Mouse (Mus musculus) hindbrain, postnatal 0 days (tissue): ENCODE data around the gene Tbc1d15. TPM values are rescaled to one million over a fixed set of nuclear protein-coding genes. Genes with fewer than 3 reads are reported as not detected.
A peak's percentile ranks its signal among the peaks of the same experiment; 100 is the strongest.
"Not testable (repeated sequence)": the region's sequence is repeated elsewhere in the genome, so short reads cannot be mapped to it uniquely, and the experiment has no call there.

ENCODE experiments used
- ATAC-seq: fragments of 200-750 bp; cut with Nextera tagmentation; 2 replicates; pipeline ENCODE4 v1.8.0; 2017; ENCODE audit warnings: mild to moderate bottlenecking, moderate TSS enrichment, moderate library complexity
- DNase-seq: peaks from one replicate; pipeline ENCODE4 v3.0.0-alpha.2; 2015; ENCODE audit warnings: low spot score
- H3K27ac ChIP-seq: fragments of 300-500 bp; sonication (generic); 2 replicates; pipeline ENCODE4 v1.5.1; 2014; ENCODE audit warnings: mild to moderate bottlenecking
- H3K27me3 ChIP-seq: fragments of 300-500 bp; sonication (generic); 2 replicates; pipeline ENCODE4 v1.6.1; 2014; ENCODE audit warnings: low read length, mixed read lengths; ENCODE audit not compliant: insufficient read depth
- H3K36me3 ChIP-seq: fragments of 300-500 bp; sonication (generic); 2 replicates; pipeline ENCODE4 v1.6.1; 2014; ENCODE audit warnings: low read length, mixed read lengths; ENCODE audit not compliant: insufficient read depth
- H3K4me1 ChIP-seq: fragments of 300-500 bp; sonication (generic); 2 replicates; pipeline ENCODE4 v1.6.1; 2014; ENCODE audit warnings: antibody characterized with exemption, low read length, mixed read lengths; ENCODE audit not compliant: insufficient read depth
- H3K4me2 ChIP-seq: fragments of 300-500 bp; sonication (generic); 2 replicates; pipeline ENCODE4 v1.6.1; 2014; ENCODE audit warnings: low read depth, mild to moderate bottlenecking, low read length, moderate library complexity, mixed read lengths
- H3K4me3 ChIP-seq: fragments of 300-500 bp; sonication (generic); 2 replicates; pipeline ENCODE4 v1.5.1; 2014; ENCODE audit warnings: low read length
- H3K9ac ChIP-seq: fragments of 300-500 bp; sonication (generic); replicated peaks from 2 replicates; pipeline ENCODE4 v1.6.1; 2014; ENCODE audit warnings: mild to moderate bottlenecking, low read length, moderate library complexity, mixed read lengths
- H3K9me3 ChIP-seq: fragments of 300-500 bp; sonication (generic); 2 replicates; pipeline ENCODE4 v1.6.1; 2016; ENCODE audit warnings: low read length, mixed read lengths
- CTCF ChIP-seq: IDR thresholded peaks from 2 replicates; pipeline ENCODE4 v1.5.1; 2016; ENCODE audit warnings: antibody characterized with exemption, control low read depth, low read depth
- WGBS: fragments of 180-500 bp; shearing (Covaris S2); extraction: QIAGEN DNeasy Blood & Tissue Kit; methylation state at CpG from one replicate; pipeline ENCODE4 v1.1.7; 2014; 5-methylcytosine and 5-hydroxymethylcytosine counted together
- polyA plus RNA-seq: library from polyadenylated mRNA; unstranded; fragments of >200 nt; fragmentation: Nextera tagmentation; extraction: Ambion mirVana; gene quantifications from 2 replicates; pipeline ENCODE4 v1.2.1, GENCODE M21; 2015
- total RNA-seq: library from RNA; depleted of rRNA; stranded (reverse); fragments of >200 nt; gene quantifications from 2 replicates; pipeline ENCODE4 v1.2.3, GENCODE M21; 2014

The Tbc1d15 gene
- total and polyA plus RNA-seq, 2 experiments from 2014 or later = 8.5 to 30.2 TPM

GRCm38 (mm10) chr10:115187390-115187789 lies 63.9 kb downstream of the Tbc1d15 start:
- Histone ChIP-seq H3K27me3 (no peaks in the 10 kb centered on the region), H3K4me3 (no peak overlapping the region), H3K27ac (no peak overlapping the region), H3K9me3 (no peaks in the 10 kb centered on the region), H3K36me3 (no peaks in the 10 kb centered on the region), H3K4me1 (no peaks in the 10 kb centered on the region), H3K4me2 (no peak overlapping the region), H3K9ac (no peak overlapping the region)
- DNase-seq = peak; percentile 45
- peak; percentile 33; the same call in 1 of the 2 replicates for ATAC-seq
- WGBS = 77% methylated on average over 1 of the region's 1 CpGs
- TF ChIP-seq CTCF = no peak

- H3K9me3 ChIP-seq = no peaks in the 10 kb centered on the region
- H3K9ac ChIP-seq = no peak within 1 kb of the TSS
- 5% methylated on average over 9 of the region's 9 CpGs for WGBS
- peak; percentile 91 for ATAC-seq
- peak; percentile 84 for TF ChIP-seq CTCF
- H3K36me3 ChIP-seq = no peaks in the 10 kb centered on the region
- H3K27me3 ChIP-seq = no peaks in the 10 kb centered on the region
- no peak within 1 kb of the TSS for H3K27ac ChIP-seq
- peak within 1 kb of the TSS; percentile 27; the same call in 1 of the 2 replicates for H3K4me2 ChIP-seq
- H3K4me3 ChIP-seq = no peak within 1 kb of the TSS
- H3K4me1 ChIP-seq = no peaks in the 10 kb centered on the region
- peak; percentile 86 for DNase-seq
Measured at GRCm38 (mm10) chr10:115184697-115185096, 66.6 kb downstream of the Tbc1d15 start, which contains the start of gene Tph2. Tph2 (minus strand) TSS chr10:115185022.

- WGBS = 37% methylated on average over 3 of the region's 3 CpGs
- ATAC-seq (no peak), DNase-seq (peak; percentile 56)
- no peaks in the 10 kb centered on the region for H3K9me3 ChIP-seq
- H3K4me3 ChIP-seq = no peak overlapping the region
- H3K27me3 ChIP-seq = no peaks in the 10 kb centered on the region
- no peaks in the 10 kb centered on the region for H3K4me1 ChIP-seq
- no peak overlapping the region for H3K4me2 ChIP-seq
- no peak for TF ChIP-seq CTCF
- H3K36me3 ChIP-seq = no peaks in the 10 kb centered on the region
- no peak overlapping the region for H3K27ac ChIP-seq
- H3K9ac ChIP-seq = no peak overlapping the region
Measured at GRCm38 (mm10) chr10:115181034-115181433, 70.2 kb downstream of the Tbc1d15 start.

- H3K4me2 ChIP-seq, H3K36me3 ChIP-seq, H3K9ac ChIP-seq, ATAC-seq, H3K27me3 ChIP-seq, H3K27ac ChIP-seq, DNase-seq, H3K4me1 ChIP-seq, H3K9me3 ChIP-seq, H3K4me3 ChIP-seq: not testable (repeated sequence)
- WGBS = 60% methylated on average over 6 of the region's 6 CpGs
Measured at GRCm38 (mm10) chr10:115178019-115178418, 73.2 kb downstream of the Tbc1d15 start.

- H3K27me3 ChIP-seq = no peaks in the 10 kb centered on the region
- no peak overlapping the region for H3K9ac ChIP-seq
- H3K4me3 ChIP-seq = no peak overlapping the region
- H3K4me2 ChIP-seq = peak overlapping the region; percentile 30; the same call in 1 of the 2 replicates
- TF ChIP-seq CTCF = no peak
- peak; percentile 56 for ATAC-seq
- H3K36me3 ChIP-seq = no peaks in the 10 kb centered on the region
- no peaks in the 10 kb centered on the region for H3K9me3 ChIP-seq
- WGBS = 36% methylated on average over 12 of the region's 12 CpGs
- H3K4me1 ChIP-seq = peaks cover 4% of the 10 kb centered on the region; the same call in 1 of the 2 replicates
- peak; percentile 60 for DNase-seq
- no peak overlapping the region for H3K27ac ChIP-seq
Measured at GRCm38 (mm10) chr10:115175591-115175991, 75.7 kb downstream of the Tbc1d15 start.

- Histone ChIP-seq H3K4me3 (no peak overlapping the region), H3K4me1 (peaks cover 4% of the 10 kb centered on the region; the same call in 1 of the 2 replicates), H3K4me2 (no peak overlapping the region), H3K36me3 (no peaks in the 10 kb centered on the region), H3K27ac (no peak overlapping the region), H3K9ac (no peak overlapping the region), H3K27me3 (no peaks in the 10 kb centered on the region), H3K9me3 (no peaks in the 10 kb centered on the region)
- no peak for ATAC-seq
- no peak for TF ChIP-seq CTCF
- WGBS = 82% methylated on average over 10 of the region's 10 CpGs
- no peak for DNase-seq
Measured at GRCm38 (mm10) chr10:115173336-115173735, 77.9 kb downstream of the Tbc1d15 start.

GRCm38 (mm10) chr10:115171351-115171818 lies 79.9 kb downstream of the Tbc1d15 start:
- H3K9me3 ChIP-seq = no peaks in the 10 kb centered on the region
- no peak overlapping the region for H3K4me3 ChIP-seq
- H3K4me1 ChIP-seq = peaks cover 4% of the 10 kb centered on the region; the same call in 1 of the 2 replicates
- no peak overlapping the region for H3K4me2 ChIP-seq
- ATAC-seq (peak; percentile 82), DNase-seq (peak; percentile 84)
- H3K36me3 ChIP-seq = no peaks in the 10 kb centered on the region
- TF ChIP-seq CTCF = no peak
- 22% methylated on average over 8 of the region's 8 CpGs for WGBS
- H3K27me3 ChIP-seq = no peaks in the 10 kb centered on the region
- no peak overlapping the region for H3K9ac ChIP-seq
- H3K27ac ChIP-seq = no peak overlapping the region
